Mouse (Mus musculus) gastrocnemius, postnatal 14 days (tissue): ENCODE results near the gene Gprc5d. TPM values are rescaled to one million over a fixed set of nuclear protein-coding genes. Genes with fewer than 3 reads are reported as not detected.
A peak's percentile ranks its signal among the peaks of the same experiment; 100 is the strongest.

ENCODE experiments used
- DNase-seq: peaks from one replicate; pipeline ENCODE4 v3.0.0; 2021; ENCODE audit warnings: mixed read lengths
- intact Hi-C: fragments of 180-260 bp; cut with DNase I; formaldehyde crosslinking; loops from one replicate; pipeline ENCODE4 v1.15.1; 2025; ENCODE audit warnings: low total_unique reads
- long read RNA-seq, 2 experiments: library from polyadenylated mRNA; stranded (forward); transcript quantifications; one replicate each; pipeline ENCODE4 v2.0.0; 2021
- total RNA-seq, 2 experiments: library from RNA; stranded (reverse); gene quantifications; 2 replicates each; pipeline ENCODE4 v1.2.3; 2021

The Gprc5d gene
- total RNA-seq = not detected
- long read RNA-seq, experiment 1 = 0 reads
- long read RNA-seq, experiment 2 = 0 reads

- DNase-seq = no peak
These were observed at the start of gene Gprc5d for GRCm38 (mm10) chr6:135118183-135118582. Gene Gprc5d (minus strand): TSS chr6:135118283.

GRCm38 (mm10) chr6:135166712-135167111 is 48.6 kb upstream of the Gprc5d start:
- intact Hi-C loops = no loop called here
- DNase-seq = no peak

More at GRCm38 (mm10) chr6:135118183-135118582, at the start of gene Gprc5d:
- intact Hi-C loops = no loop called here

GRCm38 (mm10) chr6:135166262-135166661 is 48.2 kb upstream of the Gprc5d start:
- no peak for DNase-seq
- intact Hi-C loops = no loop called here

GRCm38 (mm10) chr6:135165706-135166105 is 47.6 kb upstream of the Gprc5d start:
- DNase-seq = no peak
- intact Hi-C loops = no loop called here

GRCm38 (mm10) chr6:135165191-135165590 is 47.1 kb upstream of the Gprc5d start:
- DNase-seq = no peak
- intact Hi-C loops = no loop called here

- DNase-seq = no peak
- intact Hi-C loops = no loop called here
These were observed 44.8 kb upstream of the Gprc5d start for GRCm38 (mm10) chr6:135162861-135163260.

GRCm38 (mm10) chr6:135162311-135162710 is 44.2 kb upstream of the Gprc5d start:
- intact Hi-C loops = no loop called here
- no peak for DNase-seq

GRCm38 (mm10) chr6:135161356-135161755 is 43.3 kb upstream of the Gprc5d start:
- intact Hi-C loops = no loop called here
- no peak for DNase-seq

- DNase-seq = no peak
- intact Hi-C loops = loop anchor here (10.0 kb wide), 1 partner anchor 86 kb away; no protein-coding TSS in a partner anchor
These were observed 40.4 kb upstream of the Gprc5d start for GRCm38 (mm10) chr6:135158509-135158908.

GRCm38 (mm10) chr6:135157496-135157895 is 39.4 kb upstream of the Gprc5d start:
- no peak for DNase-seq
- intact Hi-C loops = loop anchor here (10.0 kb wide), 1 partner anchor 87 kb away; no protein-coding TSS in a partner anchor

GRCm38 (mm10) chr6:135156597-135156996 is 38.5 kb upstream of the Gprc5d start:
- intact Hi-C loops = loop anchor here (10.0 kb wide), 1 partner anchor 88 kb away; no protein-coding TSS in a partner anchor
- DNase-seq = no peak

GRCm38 (mm10) chr6:135153719-135154118 is 35.6 kb upstream of the Gprc5d start:
- intact Hi-C loops = loop anchor here (5.0 to 10.0 kb wide), 2 partner anchors 91 to 224 kb away; no protein-coding TSS in a partner anchor
- no peak for DNase-seq

- DNase-seq = no peak
- intact Hi-C loops = loop anchor here (5.0 to 10.0 kb wide), 2 partner anchors 94 to 227 kb away; no protein-coding TSS in a partner anchor
These were observed 32.2 kb upstream of the Gprc5d start for GRCm38 (mm10) chr6:135150311-135150710.

- DNase-seq = no peak
- intact Hi-C loops = loop anchor here (5.0 to 10.0 kb wide), 3 partner anchors 95 to 228 kb away; no protein-coding TSS in a partner anchor
These were observed 31.6 kb upstream of the Gprc5d start for GRCm38 (mm10) chr6:135149722-135150121.

GRCm38 (mm10) chr6:135149175-135149574 is 31.1 kb upstream of the Gprc5d start:
- intact Hi-C loops = loop anchor here (10.0 kb wide), 1 partner anchor 124 kb away; no protein-coding TSS in a partner anchor
- no peak for DNase-seq

GRCm38 (mm10) chr6:135148506-135148905 is 30.4 kb upstream of the Gprc5d start:
- intact Hi-C loops = loop anchor here (10.0 kb wide), 1 partner anchor 124 kb away; no protein-coding TSS in a partner anchor
- DNase-seq = no peak

GRCm38 (mm10) chr6:135145976-135146375 is 27.9 kb upstream of the Gprc5d start:
- no peak for DNase-seq
- intact Hi-C loops = loop anchor here (2.0 to 10.0 kb wide), 2 partner anchors 59 to 121 kb away; no protein-coding TSS in a partner anchor

GRCm38 (mm10) chr6:135144516-135144915 is 26.4 kb upstream of the Gprc5d start:
- DNase-seq = peak; percentile 32
- intact Hi-C loops = loop anchor here (2.0 to 10.0 kb wide), 2 partner anchors 58 to 120 kb away; no protein-coding TSS in a partner anchor

GRCm38 (mm10) chr6:135143151-135143550 is 25.1 kb upstream of the Gprc5d start:
- DNase-seq = no peak
- intact Hi-C loops = loop anchor here (10.0 kb wide), 1 partner anchor 118 kb away; no protein-coding TSS in a partner anchor

GRCm38 (mm10) chr6:135141451-135142147 is 23.5 kb upstream of the Gprc5d start:
- intact Hi-C loops = loop anchor here (10.0 kb wide), 1 partner anchor 117 kb away; no protein-coding TSS in a partner anchor
- no peak for DNase-seq
